Mouse (Mus musculus) embryonic stem cell, embryonic (primary cell): ENCODE results near the gene Gins2.

Source experiments
- CTCF ChIA-PET, 4 experiments: fragments of 300-600 bp in 2 of 4; fragments of 350-600 bp in 2 of 4; sonication (Branson Sonifier 250); formaldehyde crosslinking; loops; one replicate each; lab custom pipeline; 2022; ENCODE audit warnings: inconsistent platforms in 2 of 4; lab: Charles Lee
- POLR2A ChIA-PET, 4 experiments: fragments of 300-600 bp in 2 of 4; fragments of 350-600 bp in 2 of 4; sonication (Branson Sonifier 250); formaldehyde crosslinking; loops; one replicate each; lab custom pipeline; 2022; ENCODE audit warnings: antibody characterized with exemption in 4 of 4, inconsistent platforms in 1 of 4; lab: Charles Lee

Gins2 gene

GRCm38 (mm10) chr8:120580336-120581000 is 8.6 kb downstream of the Gins2 start:
- POLR2A ChIA-PET = interaction anchor here in 3 of 4 experiments (0.9 to 11.1 kb wide), 6 partner anchors 10 to 28 kb away, joined by 3 to 67 read pairs (median 4); no protein-coding TSS in a partner anchor
- CTCF ChIA-PET = interaction anchor here in 3 of 4 experiments (0.6 to 1.9 kb wide), 7 partner anchors 9 to 952 kb away, joined by 3 to 11 read pairs (median 4); no protein-coding TSS in a partner anchor

- ChIA-PET CTCF (interaction anchor here (0.5 to 2.2 kb wide), 8 partner anchors 16 to 122 kb away, joined by 3 to 14 read pairs (median 4); no protein-coding TSS in a partner anchor), POLR2A (interaction anchor here in 2 of 4 experiments (1.1 to 11.1 kb wide), 8 partner anchors 9 to 69 kb away, joined by 3 to 67 read pairs (median 4); partner anchors contain the start of gene Gins2 (in 2 of the 2))
Measured at GRCm38 (mm10) chr8:120577821-120578220, 11.3 kb downstream of the Gins2 start.

DNA sequence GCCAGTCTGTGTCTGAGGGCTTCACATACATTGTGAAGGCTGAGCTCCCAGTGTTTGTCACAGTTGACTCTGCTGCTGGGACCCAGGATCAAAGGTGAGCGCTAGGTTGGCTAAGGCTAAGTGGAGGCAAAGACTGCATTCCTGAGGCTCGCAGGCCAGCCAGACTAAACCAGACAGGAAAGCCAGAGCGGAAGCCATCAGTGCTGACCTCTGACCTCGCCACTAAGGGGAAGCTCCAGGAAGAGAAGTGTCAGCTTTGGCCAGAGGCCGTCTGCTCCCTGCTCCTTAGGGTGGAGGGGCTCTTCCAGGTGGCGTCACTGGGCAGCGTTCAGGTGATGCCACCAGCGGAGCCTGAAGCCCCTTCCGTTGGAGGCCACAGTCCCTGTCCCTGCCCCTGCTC is 13.3 kb downstream of the Gins2 start:
- CTCF ChIA-PET = interaction anchor here in 3 of 4 experiments (0.6 to 2.7 kb wide), 6 partner anchors 14 to 292 kb away, joined by 3 to 8 read pairs (median 6); no protein-coding TSS in a partner anchor

GRCm38 (mm10) chr8:120574941-120575340 is 14.2 kb downstream of the Gins2 start:
- ChIA-PET POLR2A (interaction anchor here (0.6 to 11.1 kb wide), 11 partner anchors 6 to 580 kb away, joined by 3 to 67 read pairs (median 4); partner anchors contain the start of gene Gins2 (in 2 of the 4)), CTCF (interaction anchor here (0.6 to 2.7 kb wide), 9 partner anchors 13 to 211 kb away, joined by 3 to 8 read pairs (median 3); no protein-coding TSS in a partner anchor)

More for the DNA sequence above, 13.3 kb downstream of the Gins2 start:
- POLR2A ChIA-PET = interaction anchor here in 2 of 4 experiments (0.8 to 11.1 kb wide), 5 partner anchors 6 to 168 kb away, joined by 3 to 67 read pairs (median 3); partner anchors contain the start of gene Gins2 (in 2 of the 2)

GRCm38 (mm10) chr8:120573866-120574265 is 15.2 kb downstream of the Gins2 start:
- ChIA-PET POLR2A (interaction anchor here in 1 of 4 experiments (1.4 to 2.3 kb wide), 3 partner anchors 10 to 26 kb away, joined by 3 to 5 read pairs (median 4); partner anchors contain the start of gene Gins2), CTCF (interaction anchor here in 2 of 4 experiments (1.0 to 1.6 kb wide), 4 partner anchors 12 to 170 kb away, joined by 3 to 6 read pairs (median 4); no protein-coding TSS in a partner anchor)

DNA sequence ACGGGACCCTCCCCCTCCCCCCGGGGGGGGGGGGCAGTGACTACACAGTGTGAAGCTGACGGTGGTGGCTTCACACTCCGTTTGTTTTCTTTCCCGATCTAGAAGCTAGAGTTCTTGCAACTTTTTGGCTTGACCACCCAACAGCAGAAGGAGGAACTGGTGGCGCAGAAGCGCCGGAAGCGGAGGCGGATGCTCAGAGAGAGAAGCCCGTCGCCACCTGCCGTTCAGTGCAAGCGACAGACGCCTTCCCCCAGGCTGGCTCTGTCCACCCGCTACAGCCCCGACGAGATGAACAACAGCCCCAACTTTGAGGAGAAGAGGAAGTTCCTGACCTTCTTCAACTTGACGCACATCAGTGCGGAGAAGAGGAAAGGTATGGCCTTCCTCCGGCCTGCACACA is 16.6 kb downstream of the Gins2 start:
- ChIA-PET POLR2A (interaction anchor here in 3 of 4 experiments (0.7 to 7.9 kb wide), 5 partner anchors 8 to 33 kb away, joined by 3 to 67 read pairs (median 5); no protein-coding TSS in a partner anchor), CTCF (interaction anchor here in 2 of 4 experiments (0.6 to 3.1 kb wide), 4 partner anchors 23 to 207 kb away, joined by 3 to 13 read pairs (median 4); no protein-coding TSS in a partner anchor)

DNA sequence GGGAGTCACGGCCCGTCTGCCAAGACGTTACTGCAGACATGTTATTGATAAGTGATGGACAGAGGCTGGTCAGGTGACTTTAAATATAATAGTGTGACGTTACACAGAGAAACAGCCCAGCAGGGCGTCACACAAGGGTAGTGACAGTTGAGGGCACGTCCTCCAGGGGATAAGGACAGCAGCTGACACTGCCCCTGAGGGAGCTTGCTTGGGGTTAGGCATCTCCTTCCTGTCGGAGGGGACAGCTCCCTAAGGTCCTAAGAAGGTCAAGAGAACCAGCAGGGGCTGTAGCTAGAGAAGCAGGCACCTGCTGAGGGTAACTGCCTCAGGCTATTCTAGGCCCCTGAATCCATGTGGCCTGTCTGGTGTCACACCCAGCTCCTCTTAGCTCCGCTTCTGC is 17.5 kb downstream of the Gins2 start:
- POLR2A ChIA-PET = interaction anchor here in 3 of 4 experiments (0.5 to 7.9 kb wide), 9 partner anchors 9 to 279 kb away, joined by 3 to 67 read pairs (median 4); partner anchors contain the start of gene Gins2 (in 2 of the 3)
- CTCF ChIA-PET = interaction anchor here (0.6 to 3.2 kb wide), 15 partner anchors 10 to 1219 kb away, joined by 3 to 24 read pairs (median 3); no protein-coding TSS in a partner anchor

- ChIA-PET POLR2A (interaction anchor here (0.6 to 7.9 kb wide), 27 partner anchors 9 to 192 kb away, joined by 3 to 67 read pairs (median 3); partner anchors contain the start of gene Gins2 (in 1 of the 4)), CTCF (interaction anchor here (0.5 to 3.2 kb wide), 97 partner anchors 8 to 1206 kb away, joined by 3 to 24 read pairs (median 4); partner anchors contain the start of genes Gins2 (in 3 of the 4) and Fam92b (in 1 of the 4))
Measured at GRCm38 (mm10) chr8:120569939-120570715, 19.0 kb downstream of the Gins2 start.

GRCm38 (mm10) chr8:120569123-120569522 is 20.0 kb downstream of the Gins2 start:
- POLR2A ChIA-PET = interaction anchor here (0.6 to 7.9 kb wide), 12 partner anchors 8 to 161 kb away, joined by 3 to 67 read pairs (median 3); partner anchors contain the start of gene Gins2 (in 1 of the 4)
- CTCF ChIA-PET = interaction anchor here (0.6 to 3.2 kb wide), 31 partner anchors 8 to 293 kb away, joined by 3 to 24 read pairs (median 7); partner anchors contain the start of gene Gins2 (in 1 of the 4)

- POLR2A ChIA-PET = interaction anchor here (0.5 to 7.9 kb wide), 19 partner anchors 8 to 1282 kb away, joined by 3 to 67 read pairs (median 3); partner anchors contain the start of gene Gins2 (in 2 of the 4)
- CTCF ChIA-PET = interaction anchor here (0.6 to 3.0 kb wide), 23 partner anchors 12 to 389 kb away, joined by 3 to 16 read pairs (median 3); partner anchors contain the start of gene Gins2 (in 1 of the 4)
Measured at GRCm38 (mm10) chr8:120568164-120568798, 20.8 kb downstream of the Gins2 start.

- ChIA-PET CTCF (interaction anchor here (0.6 to 3.0 kb wide), 16 partner anchors 12 to 389 kb away, joined by 3 to 9 read pairs (median 3); partner anchors contain the start of gene Gins2 (in 1 of the 4)), POLR2A (interaction anchor here (0.5 to 7.9 kb wide), 20 partner anchors 8 to 1283 kb away, joined by 3 to 67 read pairs (median 3); partner anchors contain the start of gene Gins2 (in 1 of the 4))
Measured at GRCm38 (mm10) chr8:120567731-120568130, 21.4 kb downstream of the Gins2 start.

DNA sequence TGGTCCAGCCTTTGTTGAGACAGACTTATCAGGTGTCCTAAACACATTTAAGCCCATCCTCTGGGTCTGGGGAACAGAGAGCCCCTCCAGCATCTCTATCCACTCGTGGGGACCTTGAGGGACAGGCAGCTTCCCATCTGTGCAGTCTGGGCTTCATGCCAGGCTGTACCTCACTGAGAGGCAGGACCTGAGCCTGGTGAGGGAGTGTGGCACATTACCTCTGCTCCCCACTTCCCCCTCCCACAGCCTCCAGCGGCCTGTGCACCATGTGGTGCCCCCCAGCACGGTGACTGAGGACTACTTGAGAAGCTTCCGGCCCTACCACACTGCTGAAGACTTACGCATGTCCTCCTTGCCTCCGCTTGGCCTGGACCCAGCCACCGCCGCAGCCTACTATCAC is 22.4 kb downstream of the Gins2 start:
- POLR2A ChIA-PET = interaction anchor here in 1 of 4 experiments (0.6 to 7.9 kb wide), 5 partner anchors 10 to 231 kb away, joined by 3 to 67 read pairs (median 3); no protein-coding TSS in a partner anchor
- CTCF ChIA-PET = interaction anchor here in 2 of 4 experiments (0.7 to 2.6 kb wide), 3 partner anchors 11 to 247 kb away, joined by 3 to 7 read pairs (median 5); no protein-coding TSS in a partner anchor

- ChIA-PET CTCF (no interaction called here), POLR2A (interaction anchor here in 1 of 4 experiments (0.7 to 7.9 kb wide), 3 partner anchors 8 to 93 kb away, joined by 3 to 67 read pairs (median 3); no protein-coding TSS in a partner anchor)
Measured at GRCm38 (mm10) chr8:120565151-120565711, 23.9 kb downstream of the Gins2 start.

DNA sequence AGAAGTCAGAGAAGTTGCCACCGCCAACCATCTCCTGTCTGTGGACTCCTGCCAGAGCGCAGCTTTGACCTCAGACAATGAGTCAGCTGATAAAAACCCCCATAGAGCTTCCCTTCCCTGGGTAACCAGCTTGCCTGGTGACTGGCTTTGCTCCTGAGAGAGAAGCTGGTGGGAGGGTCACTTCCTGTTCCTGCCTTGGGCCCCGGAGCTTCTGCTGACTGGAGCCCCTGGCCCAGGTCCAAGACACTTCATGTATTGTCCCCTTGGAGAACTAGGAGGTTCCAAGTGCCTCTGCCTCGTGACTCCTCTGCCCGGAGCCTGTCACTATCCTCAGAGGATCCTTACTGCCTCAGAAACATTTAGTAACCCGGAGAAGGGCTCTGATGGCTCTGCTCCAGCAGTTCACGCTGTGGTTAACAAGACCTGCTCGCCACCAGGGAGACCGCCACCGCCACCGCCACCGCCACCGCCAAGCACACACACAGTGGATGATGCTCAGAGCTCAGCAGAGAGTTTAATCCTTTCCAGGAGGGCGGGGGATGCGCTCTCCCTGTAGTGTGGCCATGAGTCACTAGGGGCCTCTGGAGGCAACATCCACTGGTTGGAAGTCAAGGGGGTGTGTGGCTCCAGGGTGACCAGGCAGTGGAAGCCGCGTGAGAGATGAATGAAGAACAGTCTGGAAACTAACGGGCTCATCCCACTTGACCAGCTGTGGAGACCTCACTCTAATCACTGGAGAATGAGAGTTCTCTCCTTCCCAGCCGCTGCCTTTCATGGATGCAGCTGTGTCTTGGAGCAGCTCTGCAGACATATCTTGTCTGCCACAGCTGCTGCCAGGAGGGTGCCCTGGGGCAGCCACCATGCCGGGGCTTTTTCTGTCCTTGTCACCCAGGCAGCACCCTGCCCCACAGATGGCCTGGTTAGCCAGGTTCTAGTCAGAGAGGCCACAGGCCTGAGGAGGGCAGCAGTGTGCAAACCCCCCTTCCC is 25.0 kb downstream of the Gins2 start:
- CTCF ChIA-PET = interaction anchor here in 3 of 4 experiments (0.6 to 4.2 kb wide), 20 partner anchors 12 to 323 kb away, joined by 3 to 34 read pairs (median 4); partner anchors contain the start of gene Gins2 (in 1 of the 3)
- POLR2A ChIA-PET = interaction anchor here (0.6 to 3.0 kb wide), 18 partner anchors 9 to 246 kb away, joined by 3 to 12 read pairs (median 3); partner anchors contain the start of gene Gins2 (in 1 of the 4)

DNA sequence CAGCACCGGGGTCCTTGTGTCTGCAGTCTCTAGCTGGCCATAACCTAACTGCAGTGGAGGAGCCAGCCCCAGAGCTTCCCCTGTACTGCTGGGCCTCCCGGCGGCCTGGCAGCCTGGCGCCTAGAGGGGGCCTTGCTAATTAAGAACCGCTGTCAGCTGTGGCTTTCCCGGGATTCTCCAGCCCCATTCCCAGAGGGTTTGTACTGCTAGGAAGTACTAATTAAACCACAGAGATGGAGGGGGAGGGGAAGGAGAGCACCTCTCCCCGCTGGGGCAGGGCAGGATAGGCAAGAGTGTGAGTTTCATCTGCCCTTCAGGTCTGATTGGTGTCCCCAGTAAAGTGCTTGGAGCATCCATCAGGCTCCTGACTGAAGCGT is 25.8 kb downstream of the Gins2 start:
- ChIA-PET POLR2A (interaction anchor here (0.6 to 3.0 kb wide), 19 partner anchors 8 to 245 kb away, joined by 3 to 12 read pairs (median 3); no protein-coding TSS in a partner anchor), CTCF (interaction anchor here (0.7 to 4.2 kb wide), 20 partner anchors 11 to 322 kb away, joined by 3 to 34 read pairs (median 4); partner anchors contain the start of gene Gins2 (in 1 of the 4))
